Mouse (Mus musculus): ENCODE data around the gene Golga7b.
A peak's percentile ranks its signal among the peaks of the same experiment; 100 is the strongest.

The Golga7b gene

GRCm38 (mm10) chr19:42247519-42247918 lies at the start of gene Golga7b:
Gene Golga7b (plus strand): TSS chr19:42247574.
- DNase-seq, result no peak

GRCm38 (mm10) chr19:42198026-42198425 lies 49.3 kb upstream of the Golga7b start:
- no peak for DNase-seq

GRCm38 (mm10) chr19:42201696-42202381 lies 45.5 kb upstream of the Golga7b start, which contains the start of gene Sfrp5:
Gene Sfrp5 (minus strand): TSS chr19:42202252.
- no peak for DNase-seq

GRCm38 (mm10) chr19:42202467-42202866 lies 44.9 kb upstream of the Golga7b start:
- DNase-seq, result no peak

GRCm38 (mm10) chr19:42204306-42204705 lies 43.1 kb upstream of the Golga7b start:
- DNase-seq, result no peak

GRCm38 (mm10) chr19:42205201-42205600 lies 42.2 kb upstream of the Golga7b start:
- DNase-seq, result no peak

- no peak for DNase-seq
Observed at GRCm38 (mm10) chr19:42209485-42209884, 37.9 kb upstream of the Golga7b start.

- DNase-seq, result no peak
Observed at GRCm38 (mm10) chr19:42209976-42210375, 37.4 kb upstream of the Golga7b start.

GRCm38 (mm10) chr19:42211936-42212335 lies 35.4 kb upstream of the Golga7b start:
- DNase-seq, result no peak

GRCm38 (mm10) chr19:42214601-42215000 lies 32.8 kb upstream of the Golga7b start:
- DNase-seq, result no peak

GRCm38 (mm10) chr19:42216699-42217373 lies 30.5 kb upstream of the Golga7b start:
- DNase-seq, result no peak

GRCm38 (mm10) chr19:42217374-42217763 lies 30.0 kb upstream of the Golga7b start:
- peak; percentile 56 for DNase-seq

GRCm38 (mm10) chr19:42226451-42226850 lies 20.9 kb upstream of the Golga7b start:
- DNase-seq, result no peak

- DNase-seq, result no peak
Observed at GRCm38 (mm10) chr19:42229499-42230287, 17.7 kb upstream of the Golga7b start.

GRCm38 (mm10) chr19:42230288-42230568 lies 17.1 kb upstream of the Golga7b start:
- DNase-seq, result no peak

GRCm38 (mm10) chr19:42230986-42231385 lies 16.4 kb upstream of the Golga7b start:
- no peak for DNase-seq

- no peak for DNase-seq
Observed at GRCm38 (mm10) chr19:42237602-42238340, 9.6 kb upstream of the Golga7b start.

GRCm38 (mm10) chr19:42238341-42238715 lies 9.0 kb upstream of the Golga7b start:
- no peak for DNase-seq

GRCm38 (mm10) chr19:42240881-42241280 lies 6.5 kb upstream of the Golga7b start:
- DNase-seq, result no peak

- no peak for DNase-seq
Observed at GRCm38 (mm10) chr19:42243401-42243800, 4.0 kb upstream of the Golga7b start.

GRCm38 (mm10) chr19:42246626-42247025 lies 748 bp upstream of the Golga7b start:
- DNase-seq, result no peak

GRCm38 (mm10) chr19:42249976-42250914 lies 2.9 kb downstream of the Golga7b start:
- no peak for DNase-seq
